Mouse (Mus musculus) frontal cortex, postnatal 36 days (tissue): ENCODE data around the gene Nectin1.

Experiments
- DNase-seq, 2 experiments: peaks; one replicate each; pipeline ENCODE4 v3.0.0; 2022; ENCODE audit warnings: low spot score in 2 of 2

Nectin1 gene

GRCm38 (mm10) chr9:43761181-43761820 lies 17.5 kb downstream of the Nectin1 start:
- DNase-seq = peak in 1 of 2 experiments; percentile 49

- no peak for DNase-seq
These were observed 18.2 kb downstream of the Nectin1 start for GRCm38 (mm10) chr9:43761941-43762340.

DNA sequence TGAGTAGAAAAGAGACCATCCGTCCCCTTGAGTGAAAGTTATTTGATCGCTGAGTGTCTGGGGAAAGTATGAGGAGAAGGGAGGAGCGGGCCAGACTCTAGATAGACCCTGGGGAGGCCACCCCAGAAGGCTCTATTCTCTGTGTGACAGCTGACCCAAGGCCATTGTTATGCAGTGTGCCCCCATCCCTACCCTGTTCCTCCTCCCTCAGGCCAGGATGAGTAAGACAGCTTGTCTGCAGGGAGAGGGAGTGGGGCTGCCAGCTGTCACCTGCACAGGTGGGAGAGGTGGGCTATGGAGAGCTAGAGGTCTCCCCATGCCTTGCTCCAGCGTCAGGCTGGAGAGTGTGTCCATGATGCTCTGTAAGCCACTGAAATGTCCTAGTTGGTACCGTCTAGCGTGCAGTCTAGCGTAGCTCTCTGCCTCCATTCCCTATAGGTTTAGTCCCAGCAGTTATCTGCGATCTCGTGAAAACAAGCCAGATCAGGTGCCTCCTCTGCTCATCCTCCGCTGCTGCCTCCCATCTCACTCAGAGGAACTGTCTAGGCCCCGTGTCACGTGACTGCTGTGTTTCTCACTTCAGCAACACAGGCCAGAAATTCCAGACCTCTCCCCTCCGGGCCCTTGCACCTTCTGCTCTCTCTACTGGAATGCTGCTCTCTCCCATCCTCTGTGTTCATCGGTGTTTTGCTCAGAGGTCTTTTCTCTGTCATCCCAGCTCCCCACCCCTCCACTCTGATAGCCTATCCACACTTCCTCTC lies 21.8 kb downstream of the Nectin1 start:
- no peak for DNase-seq

DNA sequence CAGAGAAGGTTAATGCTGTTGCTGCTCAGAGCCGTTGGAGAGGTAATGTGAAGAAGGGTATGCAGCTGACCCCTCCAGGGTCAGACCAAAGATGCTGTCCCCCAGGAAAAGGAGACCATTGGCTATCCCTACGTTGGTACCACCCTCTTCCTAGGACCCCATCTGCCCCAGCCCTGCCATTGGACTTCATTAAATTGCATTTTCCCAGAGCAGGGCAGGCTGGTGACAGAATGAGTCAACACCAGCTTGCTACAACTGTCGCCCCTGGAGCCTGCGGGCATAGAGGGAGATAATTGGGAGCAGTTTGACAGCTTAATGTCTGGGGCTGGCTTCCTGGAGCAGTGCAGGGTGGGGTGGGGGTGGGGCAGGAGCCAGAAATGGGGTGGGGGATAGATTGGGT lies 25.0 kb downstream of the Nectin1 start:
- DNase-seq = no peak

- DNase-seq = no peak
These were observed 25.4 kb downstream of the Nectin1 start for GRCm38 (mm10) chr9:43769228-43769627.

DNA sequence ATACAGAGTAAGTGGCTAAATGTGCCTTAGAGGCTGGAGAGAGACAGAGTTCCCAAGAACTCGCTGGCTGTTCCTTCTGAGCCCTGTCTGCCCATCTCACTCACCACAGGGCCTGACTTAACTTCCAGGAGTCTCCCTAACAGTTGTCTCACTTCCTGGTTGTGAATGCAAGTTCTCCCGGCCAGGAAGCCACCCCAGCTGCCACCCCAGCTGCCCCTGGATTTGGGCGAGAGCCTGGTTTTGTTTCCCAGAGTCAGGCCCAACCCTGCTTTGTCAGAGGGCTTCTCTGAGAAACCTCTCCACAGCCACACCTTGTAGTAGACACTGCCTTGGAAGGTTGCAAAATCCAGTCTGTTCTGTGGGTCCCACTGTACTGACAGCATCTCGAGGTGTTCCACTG lies 26.2 kb downstream of the Nectin1 start:
- no peak for DNase-seq

DNA sequence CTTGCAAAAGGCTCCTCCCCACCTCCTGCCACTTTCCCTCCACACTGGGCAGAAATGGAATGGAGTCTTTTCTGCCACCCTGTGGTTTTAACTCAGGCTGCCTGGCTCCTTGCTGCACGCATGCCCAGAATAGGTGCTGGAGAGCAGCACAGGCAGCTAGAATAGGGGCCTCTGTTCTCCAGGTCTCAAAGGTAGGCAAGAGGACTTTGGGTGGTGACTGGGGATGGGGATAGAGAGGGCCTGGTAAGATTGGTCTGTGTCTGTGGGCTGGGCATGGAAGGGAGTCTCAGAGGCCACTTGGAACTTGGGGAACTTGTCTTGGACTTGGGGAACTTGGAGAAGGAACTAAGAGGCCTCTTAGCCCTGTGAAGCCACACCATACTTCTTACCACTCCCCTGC lies 27.3 kb downstream of the Nectin1 start:
- no peak for DNase-seq

DNA sequence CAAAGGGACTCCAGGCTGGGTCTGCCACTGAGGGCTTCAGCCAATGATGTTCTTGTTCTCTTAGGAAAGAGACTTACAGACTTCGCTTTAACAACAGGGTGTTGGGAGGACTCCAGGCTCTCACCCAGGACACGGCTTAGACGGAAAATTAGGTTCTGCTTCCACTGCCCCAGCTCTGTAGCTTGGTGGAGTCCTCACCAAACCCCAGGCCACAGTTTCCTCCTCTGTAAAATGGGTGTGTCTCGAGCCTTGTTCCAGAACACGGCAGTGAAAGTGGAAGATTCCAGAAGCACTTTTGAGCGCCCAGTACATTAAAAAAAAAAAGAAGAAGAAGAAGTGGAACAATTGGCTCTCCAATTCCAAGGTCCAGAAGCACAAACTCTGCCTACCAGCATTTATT lies 28.7 kb downstream of the Nectin1 start:
- no peak for DNase-seq

GRCm38 (mm10) chr9:43773521-43773920 lies 29.7 kb downstream of the Nectin1 start:
- DNase-seq = no peak

DNA sequence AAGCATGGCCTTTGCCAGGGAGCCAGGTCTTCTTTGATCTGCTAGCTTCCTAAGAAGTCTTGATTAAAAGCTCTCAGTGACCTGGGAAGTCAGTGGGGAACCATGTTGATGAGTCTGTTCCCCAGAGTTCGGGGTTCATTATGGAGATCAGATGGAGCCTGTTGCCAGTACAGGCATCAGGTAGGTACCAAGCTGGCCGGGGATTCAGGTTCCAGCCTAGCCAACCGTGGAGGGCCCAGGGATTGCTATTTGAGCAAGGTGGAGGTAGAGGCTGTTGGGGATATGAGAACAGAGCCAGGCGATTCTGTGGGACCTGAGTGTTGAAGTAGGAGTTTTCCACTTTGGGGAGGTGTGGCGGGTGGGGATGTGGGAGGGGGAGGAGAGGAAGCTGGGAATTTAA lies 30.6 kb downstream of the Nectin1 start:
- no peak for DNase-seq

DNA sequence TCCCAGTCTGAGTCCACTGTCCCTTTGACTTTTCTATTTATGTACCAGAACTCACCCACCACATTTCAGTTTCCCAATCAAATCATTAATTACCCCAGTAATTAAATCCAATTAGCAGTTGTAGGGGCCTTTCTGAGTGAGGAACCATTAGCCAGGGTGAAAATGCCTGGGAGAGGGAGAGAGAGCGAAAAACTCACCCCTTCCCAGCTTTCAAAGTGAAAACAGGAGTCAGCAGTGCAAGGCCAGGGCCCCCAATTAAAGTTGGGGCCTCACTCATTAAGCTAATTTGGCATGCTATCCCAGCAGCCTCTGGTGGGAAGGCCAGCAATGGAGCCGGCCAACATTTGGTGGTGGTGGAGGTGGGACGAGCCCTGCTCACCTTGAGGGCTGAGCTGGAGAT lies 32.4 kb downstream of the Nectin1 start:
- peak in 1 of 2 experiments; percentile 6 for DNase-seq

- DNase-seq = no peak
These were observed 33.9 kb downstream of the Nectin1 start for GRCm38 (mm10) chr9:43777362-43778360.

DNA sequence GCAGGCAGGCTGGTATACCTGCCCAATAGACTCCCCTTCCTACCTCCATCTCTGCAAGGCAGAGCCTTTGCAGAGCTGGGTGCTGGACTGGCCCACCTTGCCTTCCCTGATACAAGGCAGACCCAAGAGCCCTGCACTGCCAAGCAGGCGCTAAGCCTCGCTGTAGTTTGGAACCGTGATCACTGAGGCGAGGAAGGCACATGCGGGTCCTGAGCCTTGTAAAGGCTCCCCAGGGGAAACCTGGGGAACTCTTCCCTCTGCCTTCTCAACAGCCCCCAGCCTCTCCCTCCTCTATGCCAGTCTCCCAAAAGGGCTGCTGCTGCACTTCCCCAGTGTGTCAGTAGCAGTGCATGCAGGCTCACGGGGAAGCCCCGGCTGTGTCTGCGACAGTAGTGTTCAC lies 37.1 kb downstream of the Nectin1 start:
- DNase-seq = no peak

- DNase-seq = no peak
These were observed 38.6 kb downstream of the Nectin1 start for GRCm38 (mm10) chr9:43782401-43782800.

DNA sequence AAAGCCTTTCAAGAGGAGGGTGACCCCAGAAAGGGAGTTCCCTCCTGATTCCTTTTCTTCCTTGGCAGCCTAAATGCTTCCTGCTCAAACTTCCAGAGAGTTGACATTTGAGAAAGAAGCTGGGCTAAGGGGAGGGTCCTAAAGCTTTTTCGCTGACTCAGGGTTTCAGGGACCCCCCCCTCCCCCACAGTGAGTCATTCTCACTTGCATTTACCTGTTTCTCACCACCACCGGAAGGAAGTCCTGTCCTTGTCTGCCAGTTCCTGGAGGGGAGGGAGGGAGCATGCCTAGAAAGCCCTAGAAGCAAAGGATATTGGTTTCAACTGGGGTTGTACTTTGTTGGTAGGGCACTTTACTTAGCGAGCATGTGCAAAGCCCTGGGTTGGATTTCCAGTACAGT lies 40.2 kb downstream of the Nectin1 start:
- DNase-seq = no peak

GRCm38 (mm10) chr9:43784841-43785240 lies 41.1 kb downstream of the Nectin1 start:
- DNase-seq = no peak

DNA sequence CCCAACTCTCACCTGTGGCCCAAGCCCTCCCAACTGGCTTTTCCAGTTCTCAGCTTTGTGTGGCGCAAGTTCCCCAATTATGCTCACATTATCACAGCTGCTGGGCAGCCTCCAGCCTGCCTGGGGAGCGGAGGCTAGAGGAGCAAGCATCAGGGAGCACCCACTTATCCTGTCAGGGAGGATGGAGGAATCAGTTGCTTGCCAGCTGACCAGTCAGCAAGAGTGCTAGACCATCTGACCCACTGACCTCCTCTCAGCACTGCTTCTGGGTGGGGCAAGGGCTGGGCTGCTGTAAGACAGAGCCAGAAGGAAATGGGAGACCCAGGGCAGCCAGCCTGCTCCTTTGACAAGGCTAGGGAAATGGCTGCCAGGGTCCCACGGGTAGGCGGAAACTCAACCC lies 43.8 kb downstream of the Nectin1 start:
- no peak for DNase-seq

- DNase-seq = no peak
These were observed 48.9 kb downstream of the Nectin1 start for GRCm38 (mm10) chr9:43792681-43793080.

GRCm38 (mm10) chr9:43793411-43793810 lies 49.6 kb downstream of the Nectin1 start:
- no peak for DNase-seq

GRCm38 (mm10) chr9:43796031-43796430 lies 52.2 kb downstream of the Nectin1 start:
- no peak for DNase-seq

DNA sequence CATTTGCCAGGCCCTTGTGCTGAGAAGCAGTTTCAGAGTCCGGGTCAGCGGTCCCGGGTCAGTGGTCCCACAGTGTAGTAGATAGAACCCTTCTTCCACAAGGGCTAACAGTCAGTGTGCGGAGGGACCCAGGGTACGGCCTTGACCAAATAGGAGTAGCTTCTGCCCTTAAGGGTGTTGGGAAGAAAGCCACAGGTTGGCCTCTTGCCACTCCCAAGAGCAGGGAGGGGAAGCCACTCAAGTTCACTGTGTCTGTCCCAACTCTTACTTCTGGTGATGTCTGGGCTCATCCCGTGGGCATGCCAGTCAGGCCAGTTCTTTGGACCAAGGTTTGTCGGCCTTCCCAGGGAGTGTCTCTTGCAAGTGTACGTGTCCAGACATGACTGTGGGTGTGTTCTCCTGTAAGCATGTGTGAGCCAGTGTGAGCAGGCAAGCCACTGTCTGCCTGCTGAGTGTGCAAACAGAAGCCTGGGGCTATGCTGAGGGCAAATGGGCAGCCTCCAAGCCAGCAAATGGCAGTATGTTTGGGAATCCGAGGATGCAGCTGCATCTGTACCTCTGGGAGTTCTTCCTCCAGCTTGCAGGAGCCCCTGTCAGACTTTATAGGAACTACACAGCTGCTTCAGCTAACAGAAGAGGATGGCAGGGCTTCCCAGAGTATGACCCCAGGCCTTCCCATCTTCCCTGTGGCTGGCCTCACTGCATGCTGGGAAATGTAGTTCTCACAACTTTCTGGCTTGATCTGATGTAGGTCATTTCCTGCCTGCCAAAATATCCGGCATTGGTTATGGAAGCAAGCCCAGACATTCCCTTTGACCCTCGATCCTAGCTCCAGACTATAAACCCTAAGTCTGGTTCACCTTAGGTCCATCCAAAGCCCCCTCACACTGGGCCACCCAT lies 53.3 kb downstream of the Nectin1 start:
- no peak for DNase-seq
